Mouse (Mus musculus) hindbrain, embryonic 14.5 days (tissue): ENCODE data around the gene Prdx4. TPM values are rescaled to one million over a fixed set of nuclear protein-coding genes. Genes with fewer than 3 reads are reported as not detected.

Experiments
- ATAC-seq: fragments of 200-750 bp; cut with Nextera tagmentation; 2 replicates; pipeline ENCODE4 v1.8.0; 2017; ENCODE audit warnings: moderate number of reproducible peaks, mild to moderate bottlenecking, moderate TSS enrichment, moderate library complexity; ENCODE audit not compliant: low FRiP score
- DNase-seq: peaks from one replicate; pipeline ENCODE4 v3.0.0-alpha.2; 2015; ENCODE audit warnings: low spot score
- H3K27ac ChIP-seq: fragments of 300-500 bp; sonication (generic); 2 replicates; pipeline ENCODE4 v1.5.1; 2014; ENCODE audit warnings: mild to moderate bottlenecking, moderate library complexity
- H3K27me3 ChIP-seq: fragments of 300-500 bp; sonication (generic); 2 replicates; pipeline ENCODE4 v1.6.1; 2014; ENCODE audit warnings: mild to moderate bottlenecking, low read length, mixed read lengths; ENCODE audit not compliant: control insufficient read depth, insufficient read depth
- H3K36me3 ChIP-seq: fragments of 300-500 bp; sonication (generic); replicated peaks from 2 replicates; pipeline ENCODE4 v1.6.1; 2014; ENCODE audit not compliant: control insufficient read depth, insufficient read depth
- H3K4me1 ChIP-seq: fragments of 300-500 bp; sonication (generic); replicated peaks from 2 replicates; pipeline ENCODE4 v1.6.1; 2014; ENCODE audit warnings: antibody characterized with exemption, low read length, mixed read lengths; ENCODE audit not compliant: control insufficient read depth, insufficient read depth
- H3K4me2 ChIP-seq: fragments of 300-500 bp; sonication (generic); replicated peaks from 2 replicates; pipeline ENCODE4 v1.6.1; 2014; ENCODE audit warnings: mild to moderate bottlenecking, moderate library complexity
- H3K4me3 ChIP-seq: fragments of 300-500 bp; sonication (generic); replicated peaks from 2 replicates; pipeline ENCODE4 v1.5.1; 2014; ENCODE audit warnings: mild to moderate bottlenecking, low read length
- H3K9ac ChIP-seq: fragments of 300-500 bp; sonication (generic); 2 replicates; pipeline ENCODE4 v1.6.1; 2014
- H3K9me3 ChIP-seq: fragments of 300-500 bp; sonication (generic); 2 replicates; pipeline ENCODE4 v1.6.1; 2016; ENCODE audit warnings: low read length; ENCODE audit not compliant: control insufficient read depth
- WGBS: fragments of 180-500 bp; shearing (Covaris S2); extraction: QIAGEN DNeasy Blood & Tissue Kit; methylation state at CpG from one replicate; pipeline ENCODE4 v1.1.7; 2014; 5-methylcytosine and 5-hydroxymethylcytosine counted together
- polyA plus RNA-seq: library from polyadenylated mRNA; unstranded; fragments of >200 nt; fragmentation: Nextera tagmentation; extraction: Ambion mirVana; gene quantifications from 2 replicates; pipeline ENCODE4 v1.2.1, GENCODE M21; 2014

Prdx4 gene
- polyA plus RNA-seq, 1 experiment from 2014 or later = 125 TPM

GRCm38 (mm10) chrX:155306390-155306789, 34.2 kb downstream of the Prdx4 start:
- H3K36me3 ChIP-seq = no peaks in the 10 kb centered on the region
- WGBS = 100% methylated on average over 2 of the region's 2 CpGs
- no peak for ATAC-seq
- DNase-seq = no peak
- H3K9ac ChIP-seq = no peak overlapping the region
- H3K4me1 ChIP-seq = no peaks in the 10 kb centered on the region
- no peaks in the 10 kb centered on the region for H3K27me3 ChIP-seq
- H3K4me3 ChIP-seq = no peak overlapping the region
- no peak overlapping the region for H3K27ac ChIP-seq
- H3K9me3 ChIP-seq = no peaks in the 10 kb centered on the region
- H3K4me2 ChIP-seq = no peak overlapping the region

GRCm38 (mm10) chrX:155280427-155281044, 60.0 kb downstream of the Prdx4 start:
- no peak for DNase-seq
- ATAC-seq = no peak
- H3K4me2 ChIP-seq = no peak overlapping the region
- no peaks in the 10 kb centered on the region for H3K27me3 ChIP-seq
- no peak overlapping the region for H3K27ac ChIP-seq
- H3K36me3 ChIP-seq = peaks cover 11% of the 10 kb centered on the region; the same call in 1 of the 2 replicates
- 52% methylated on average over 1 of the region's 1 CpGs for WGBS
- H3K9me3 ChIP-seq = no peaks in the 10 kb centered on the region
- H3K4me3 ChIP-seq = no peak overlapping the region
- H3K9ac ChIP-seq = no peak overlapping the region
- H3K4me1 ChIP-seq = no peaks in the 10 kb centered on the region

- DNase-seq (no peak), ATAC-seq (no peak)
- Histone ChIP-seq H3K9ac (no peak overlapping the region), H3K4me2 (no peak overlapping the region), H3K36me3 (peaks cover 14% of the 10 kb centered on the region), H3K27me3 (no peaks in the 10 kb centered on the region), H3K9me3 (no peaks in the 10 kb centered on the region), H3K4me3 (no peak overlapping the region), H3K4me1 (no peaks in the 10 kb centered on the region), H3K27ac (no peak overlapping the region)
- WGBS = 89% methylated on average over 4 of the region's 4 CpGs
These were observed 62.1 kb downstream of the Prdx4 start for GRCm38 (mm10) chrX:155278483-155278882.

Other genes starting within 250 kb of the Prdx4 start
- gene Magea2, start 247.1 kb downstream of the Prdx4 start, polyA plus RNA-seq = not detected in 2 replicates
- not detected in 2 replicates for gene Cldn34b2, start 212.3 kb downstream of the Prdx4 start, polyA plus RNA-seq
- 79.8 and 80.0 TPM in 2 replicates for gene Sat1, start 124.3 kb downstream of the Prdx4 start, polyA plus RNA-seq
- 52.5 and 52.8 TPM in 2 replicates for gene Acot9, start 78.3 kb downstream of the Prdx4 start, polyA plus RNA-seq